Mouse (Mus musculus): ENCODE measurements around the gene Lrrc42. TPM values are rescaled to one million over a fixed set of nuclear protein-coding genes. Genes with fewer than 3 reads are reported as not detected.

Gene Lrrc42
- polyA plus RNA-seq, 1 experiment from 2014 or later = 97.5 TPM

DNA sequence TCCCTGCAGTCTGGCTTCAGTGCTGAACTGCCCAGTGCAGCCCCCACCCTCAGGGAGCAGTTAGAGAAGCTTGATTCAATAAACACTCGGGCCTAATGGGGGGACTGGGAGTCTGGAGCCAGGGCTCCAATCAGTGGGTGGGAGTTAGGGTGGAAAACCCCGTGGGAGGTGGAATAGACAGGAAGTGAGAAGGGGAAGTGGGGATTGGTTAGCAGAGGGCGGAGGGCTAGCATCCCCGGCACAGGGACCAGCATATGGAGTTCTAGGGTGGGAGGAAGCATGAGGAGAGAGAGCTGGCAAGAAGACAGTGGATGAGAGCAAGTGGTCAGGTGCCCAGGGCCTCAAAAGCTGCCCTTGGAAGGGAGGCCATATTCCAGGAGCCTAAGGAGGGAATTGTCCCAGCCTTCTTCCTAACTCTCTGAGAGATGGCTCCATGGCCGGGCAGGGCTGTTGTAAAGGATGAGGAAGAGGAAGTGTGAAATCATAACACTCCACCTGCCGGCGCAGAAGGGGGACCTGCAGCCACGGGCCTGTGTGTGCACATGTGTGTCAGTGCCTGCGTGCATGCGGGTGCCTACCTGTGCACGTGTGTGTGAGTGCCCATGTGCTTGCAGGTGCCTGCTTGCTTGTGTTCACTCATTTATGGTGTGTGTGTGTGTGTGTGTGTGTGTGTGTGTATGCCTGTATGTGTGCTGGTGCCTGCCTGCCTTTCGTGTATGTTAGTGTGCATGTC lies 39.9 kb downstream of the Lrrc42 start:
- H3K36me3 ChIP-seq = peaks cover 7% of the 10 kb centered on the region; the same call in 1 of the 2 replicates
- ATAC-seq (ENCODE audit: insufficient number of reproducible peaks, insufficient read depth, low FRiP score, low TSS enrichment) = no peak
- no peaks in the 10 kb centered on the region for H3K27me3 ChIP-seq
- no peak overlapping the region for H3K4me2 ChIP-seq (replicated peaks)
- H3K4me3 ChIP-seq = no peak overlapping the region
- H3K9me3 ChIP-seq = no peaks in the 10 kb centered on the region
- no peak overlapping the region for H3K27ac ChIP-seq
- H3K9ac ChIP-seq = no peak overlapping the region
- 73% methylated on average over 12 of the region's 12 CpGs for WGBS
- no peaks in the 10 kb centered on the region for H3K4me1 ChIP-seq

DNA sequence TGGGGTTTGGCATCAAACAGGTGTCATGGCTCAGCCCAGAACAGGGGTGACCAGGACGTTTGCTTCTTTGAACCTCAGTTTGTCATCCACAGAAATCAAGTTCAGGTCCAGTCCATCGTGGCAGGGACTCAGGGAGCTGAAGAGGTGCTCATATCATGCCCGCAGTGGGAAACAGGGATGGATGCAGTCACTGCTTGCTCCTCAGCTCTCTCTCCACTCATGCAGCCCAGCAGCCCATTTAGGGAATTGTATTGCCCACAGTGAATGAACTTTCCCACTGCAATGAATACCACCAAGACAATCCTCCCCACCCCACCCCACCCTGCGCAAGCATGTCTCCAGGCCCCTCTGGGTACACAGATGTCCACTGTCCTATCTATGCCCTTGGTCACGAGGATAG lies 41.4 kb downstream of the Lrrc42 start:
- H3K27ac ChIP-seq = no peak overlapping the region
- no peak overlapping the region for H3K9ac ChIP-seq
- no peak overlapping the region for H3K4me2 ChIP-seq (replicated peaks)
- WGBS = 83% methylated on average over 5 of the region's 5 CpGs
- no peaks in the 10 kb centered on the region for H3K9me3 ChIP-seq
- no peak overlapping the region for H3K4me3 ChIP-seq
- H3K4me1 ChIP-seq = no peaks in the 10 kb centered on the region
- ATAC-seq (ENCODE audit: insufficient number of reproducible peaks, insufficient read depth, low FRiP score, low TSS enrichment) = no peak
- no peaks in the 10 kb centered on the region for H3K27me3 ChIP-seq
- peaks cover 10% of the 10 kb centered on the region; the same call in 1 of the 2 replicates for H3K36me3 ChIP-seq

DNA sequence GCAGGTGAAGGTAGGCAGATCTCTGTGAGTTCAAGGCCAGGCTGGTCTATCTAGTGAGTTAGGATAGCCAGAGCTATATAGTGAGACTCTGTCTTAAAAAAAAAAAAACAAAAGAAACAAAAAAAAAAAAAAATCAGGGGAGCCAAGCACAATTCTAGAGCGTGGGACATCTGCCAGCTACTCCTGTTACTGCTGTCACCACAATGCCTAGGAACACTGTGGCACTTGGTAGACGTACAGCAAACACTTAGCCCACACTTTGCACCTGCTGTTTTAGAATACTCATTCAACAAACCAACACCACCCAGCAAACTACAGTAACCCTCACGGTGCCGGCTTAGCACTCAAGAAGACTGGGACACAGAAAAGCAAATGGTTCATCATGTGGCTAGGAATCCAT lies 41.9 kb downstream of the Lrrc42 start:
- no peak for ATAC-seq (ENCODE audit: insufficient number of reproducible peaks, insufficient read depth, low FRiP score, low TSS enrichment)
- Histone ChIP-seq H3K36me3 (peaks cover 15% of the 10 kb centered on the region; the same call in 1 of the 2 replicates), H3K4me3 (no peak overlapping the region), H3K9ac (no peak overlapping the region), H3K4me2 (replicated peaks) (no peak overlapping the region), H3K4me1 (no peaks in the 10 kb centered on the region), H3K9me3 (no peaks in the 10 kb centered on the region), H3K27me3 (no peaks in the 10 kb centered on the region), H3K27ac (no peak overlapping the region)
- WGBS = 83% methylated on average over 4 of the region's 4 CpGs

DNA sequence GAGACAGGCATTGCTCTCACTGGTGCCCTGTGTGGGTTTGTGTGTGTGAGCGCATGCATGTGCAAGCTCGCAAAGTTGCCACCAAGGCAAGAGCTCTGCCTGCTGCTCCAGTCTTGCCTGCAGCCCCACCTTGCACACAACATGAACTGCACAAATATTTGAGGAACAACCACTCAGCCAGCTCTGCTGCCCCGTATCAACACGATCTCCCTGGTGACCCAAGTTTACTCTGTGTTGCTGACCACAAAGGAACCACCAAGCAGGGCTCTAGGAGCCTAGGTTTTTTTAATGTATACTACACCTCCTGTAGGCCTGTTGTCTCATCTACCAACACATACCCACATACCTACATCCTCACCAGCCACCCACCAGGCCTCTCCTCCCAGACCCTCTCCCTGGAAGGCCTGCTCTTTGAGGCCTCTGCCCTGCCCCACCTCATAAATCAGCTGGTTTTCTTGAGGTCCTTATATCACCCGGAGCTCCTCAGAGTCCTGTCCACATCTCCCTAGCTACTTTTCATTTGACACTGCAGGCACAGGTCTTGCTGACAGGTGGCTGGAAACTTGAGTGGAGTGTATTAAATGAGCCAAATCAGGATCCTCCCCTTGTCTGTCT lies 42.7 kb downstream of the Lrrc42 start:
- Histone ChIP-seq H3K9me3 (no peaks in the 10 kb centered on the region), H3K4me3 (no peak overlapping the region), H3K36me3 (peaks cover 21% of the 10 kb centered on the region; the same call in 1 of the 2 replicates), H3K4me2 (replicated peaks) (no peak overlapping the region), H3K27ac (no peak overlapping the region), H3K4me1 (no peaks in the 10 kb centered on the region), H3K9ac (no peak overlapping the region), H3K27me3 (no peaks in the 10 kb centered on the region)
- 78% methylated on average over 5 of the region's 5 CpGs for WGBS
- no peak for ATAC-seq (ENCODE audit: insufficient number of reproducible peaks, insufficient read depth, low FRiP score, low TSS enrichment)

DNA sequence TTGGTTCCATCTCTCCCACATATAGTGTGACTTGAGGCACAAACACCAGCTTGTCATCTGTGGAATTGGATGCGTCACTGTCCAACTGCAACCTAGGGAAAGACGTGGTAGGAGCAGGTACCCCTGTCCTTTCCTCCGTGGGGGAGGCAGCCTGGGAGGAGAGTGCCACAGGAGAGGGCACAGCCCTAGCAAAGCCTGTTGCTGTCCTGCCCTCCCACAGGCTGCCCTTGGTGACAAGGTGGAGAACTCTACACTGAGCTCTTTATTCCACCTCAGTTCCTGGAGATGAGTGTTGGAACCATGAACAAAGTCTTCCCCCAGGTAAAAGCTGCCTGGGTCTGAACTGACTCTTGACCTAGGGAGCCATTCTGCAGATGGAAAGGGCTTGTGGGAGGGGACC lies 44.5 kb downstream of the Lrrc42 start, which contains the start of gene Ldlrad1:
Ldlrad1 (plus strand) TSS at position 301 of the 400 bp plus-strand sequence.
- H3K27me3 ChIP-seq = no peaks in the 10 kb centered on the region
- H3K4me2 ChIP-seq (replicated peaks) = no peak within 1 kb of the TSS
- no peak within 1 kb of the TSS for H3K4me3 ChIP-seq
- no peak for ATAC-seq (ENCODE audit: insufficient number of reproducible peaks, insufficient read depth, low FRiP score, low TSS enrichment)
- H3K36me3 ChIP-seq = peaks cover 36% of the 10 kb centered on the region
- 84% methylated on average over 3 of the region's 3 CpGs for WGBS
- no peaks in the 10 kb centered on the region for H3K9me3 ChIP-seq
- H3K4me1 ChIP-seq = no peaks in the 10 kb centered on the region
- no peak within 1 kb of the TSS for H3K9ac ChIP-seq
- no peak within 1 kb of the TSS for H3K27ac ChIP-seq

DNA sequence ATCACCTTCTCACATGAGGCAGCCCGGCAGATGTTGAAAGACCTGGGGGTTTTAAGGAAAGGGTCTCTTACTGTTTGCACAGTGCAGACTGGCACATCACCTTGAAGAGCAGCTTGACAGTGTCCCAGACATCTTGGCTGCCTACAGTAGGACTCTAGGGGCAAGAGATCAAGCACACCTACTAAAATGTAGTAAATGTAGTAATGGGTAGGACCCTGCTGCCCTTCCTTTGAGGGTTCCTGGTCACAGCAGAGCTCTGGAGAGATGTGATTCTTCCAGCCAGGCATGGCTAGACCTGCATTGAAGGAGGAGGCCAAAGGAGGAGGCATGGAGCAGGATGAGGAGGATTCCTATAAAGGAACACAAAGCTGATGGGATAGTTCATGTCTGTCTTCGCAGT lies 46.3 kb downstream of the Lrrc42 start:
- H3K9ac ChIP-seq = no peak overlapping the region
- no peak overlapping the region for H3K4me3 ChIP-seq
- H3K36me3 ChIP-seq = peaks cover 53% of the 10 kb centered on the region
- H3K9me3 ChIP-seq = no peaks in the 10 kb centered on the region
- no peaks in the 10 kb centered on the region for H3K27me3 ChIP-seq
- ATAC-seq (ENCODE audit: insufficient number of reproducible peaks, insufficient read depth, low FRiP score, low TSS enrichment) = no peak
- H3K27ac ChIP-seq = no peak overlapping the region
- no peak overlapping the region for H3K4me2 ChIP-seq (replicated peaks)
- 92% methylated on average over 2 of the region's 2 CpGs for WGBS
- H3K4me1 ChIP-seq = no peaks in the 10 kb centered on the region

DNA sequence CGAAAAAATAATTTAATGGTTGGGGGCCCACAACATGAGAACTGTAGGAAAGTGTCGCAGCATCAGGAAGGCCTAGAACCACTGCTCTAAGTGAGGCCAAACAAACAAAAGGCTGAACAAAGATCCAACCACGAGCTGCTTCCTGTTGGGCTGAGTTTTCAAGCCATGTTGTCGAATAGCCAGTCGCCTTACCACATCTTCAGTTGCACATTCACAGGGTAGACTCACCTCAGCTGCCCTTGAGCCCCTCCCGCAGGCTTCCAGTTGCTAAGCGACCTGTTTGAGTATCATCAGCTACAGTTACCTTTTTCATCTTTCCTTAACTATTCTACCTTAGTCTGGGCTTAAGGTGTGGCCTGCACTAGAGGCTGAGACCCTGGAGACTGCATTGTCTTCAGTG lies 50.3 kb downstream of the Lrrc42 start:
- no peaks in the 10 kb centered on the region for H3K9me3 ChIP-seq
- H3K36me3 ChIP-seq = peaks cover 82% of the 10 kb centered on the region
- no peak overlapping the region for H3K4me2 ChIP-seq (replicated peaks)
- ATAC-seq (ENCODE audit: insufficient number of reproducible peaks, insufficient read depth, low FRiP score, low TSS enrichment) = no peak
- WGBS = 89% methylated on average over 7 of the region's 7 CpGs
- no peaks in the 10 kb centered on the region for H3K4me1 ChIP-seq
- no peaks in the 10 kb centered on the region for H3K27me3 ChIP-seq
- H3K4me3 ChIP-seq = no peak overlapping the region
- no peak overlapping the region for H3K27ac ChIP-seq
- H3K9ac ChIP-seq = no peak overlapping the region

DNA sequence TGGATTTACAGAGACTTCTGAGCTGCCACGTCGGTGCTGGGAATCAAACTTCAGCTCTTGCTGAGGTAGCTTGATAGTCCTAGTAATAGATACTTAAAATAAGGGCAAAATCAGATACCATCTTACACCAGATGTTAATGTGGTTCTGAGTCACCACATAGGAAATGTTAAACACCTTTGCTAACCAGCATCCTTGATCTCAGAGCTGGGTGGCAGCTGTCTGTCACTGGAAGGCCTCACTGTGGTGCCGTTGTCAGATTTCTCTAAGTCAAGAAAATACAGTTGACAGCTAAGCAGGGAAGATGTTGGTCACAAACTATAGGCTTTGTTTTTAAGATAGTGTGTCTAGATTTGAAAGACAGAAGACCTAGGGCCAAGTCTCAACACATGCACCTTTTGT lies 51.6 kb downstream of the Lrrc42 start:
- H3K9me3 ChIP-seq = no peaks in the 10 kb centered on the region
- ATAC-seq (ENCODE audit: insufficient number of reproducible peaks, insufficient read depth, low FRiP score, low TSS enrichment) = no peak
- no peaks in the 10 kb centered on the region for H3K4me1 ChIP-seq
- H3K27ac ChIP-seq = no peak overlapping the region
- H3K9ac ChIP-seq = no peak overlapping the region
- H3K36me3 ChIP-seq = peaks cover 87% of the 10 kb centered on the region
- no peak overlapping the region for H3K4me3 ChIP-seq
- no peaks in the 10 kb centered on the region for H3K27me3 ChIP-seq
- no peak overlapping the region for H3K4me2 ChIP-seq (replicated peaks)
- 91% methylated on average over 3 of the region's 3 CpGs for WGBS

DNA sequence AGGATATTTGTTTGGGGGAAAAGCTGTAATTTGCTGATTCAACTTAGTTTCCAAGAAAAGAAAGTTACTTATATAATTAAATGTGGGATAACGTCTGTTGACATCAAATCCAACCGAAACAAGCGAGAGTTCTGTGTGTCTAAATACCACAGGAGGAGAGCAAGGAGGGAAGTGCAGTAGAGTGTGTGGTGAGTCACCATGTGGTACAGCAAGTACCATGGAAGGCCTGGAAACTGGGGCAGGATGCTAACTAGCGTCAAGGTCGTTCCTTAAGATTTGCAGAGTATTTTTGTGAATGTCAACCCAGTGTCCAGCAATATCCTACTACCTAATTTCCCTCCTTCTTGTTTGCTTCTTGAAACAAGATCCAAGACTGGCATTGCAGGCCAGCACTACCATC lies 55.3 kb downstream of the Lrrc42 start:
- H3K36me3 ChIP-seq = peaks cover 82% of the 10 kb centered on the region
- H3K9me3 ChIP-seq = no peaks in the 10 kb centered on the region
- H3K9ac ChIP-seq = no peak overlapping the region
- no peaks in the 10 kb centered on the region for H3K4me1 ChIP-seq
- 92% methylated on average over 5 of the region's 5 CpGs for WGBS
- ATAC-seq (ENCODE audit: insufficient number of reproducible peaks, insufficient read depth, low FRiP score, low TSS enrichment) = no peak
- H3K27ac ChIP-seq = no peak overlapping the region
- H3K4me2 ChIP-seq (replicated peaks) = no peak overlapping the region
- no peak overlapping the region for H3K4me3 ChIP-seq
- H3K27me3 ChIP-seq = no peaks in the 10 kb centered on the region

DNA sequence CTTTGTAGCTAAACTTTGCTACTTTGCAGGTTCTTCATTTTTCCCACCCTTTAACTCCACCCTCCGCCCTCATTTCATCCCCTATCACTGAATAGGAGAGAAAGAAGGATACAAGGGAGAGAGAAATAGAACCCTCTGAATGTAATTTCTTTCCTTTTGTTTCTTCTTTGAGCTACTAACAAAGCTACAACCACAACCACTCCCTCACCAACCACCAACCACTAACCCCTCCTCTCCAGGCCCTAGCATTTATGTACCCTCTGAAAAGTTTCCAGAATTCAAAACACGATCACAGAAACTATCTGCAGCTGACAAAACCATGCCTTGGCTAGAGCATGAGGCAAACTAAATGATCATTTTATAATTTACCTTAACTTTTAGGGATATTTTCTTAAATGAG lies 56.9 kb downstream of the Lrrc42 start:
- no peak overlapping the region for H3K27ac ChIP-seq
- WGBS = 86% methylated on average over 2 of the region's 2 CpGs
- H3K36me3 ChIP-seq = peaks cover 77% of the 10 kb centered on the region
- H3K4me3 ChIP-seq = no peak overlapping the region
- H3K4me2 ChIP-seq (replicated peaks) = no peak overlapping the region
- H3K4me1 ChIP-seq = no peaks in the 10 kb centered on the region
- H3K27me3 ChIP-seq = no peaks in the 10 kb centered on the region
- H3K9ac ChIP-seq = no peak overlapping the region
- ATAC-seq (ENCODE audit: insufficient number of reproducible peaks, insufficient read depth, low FRiP score, low TSS enrichment) = no peak
- H3K9me3 ChIP-seq = no peaks in the 10 kb centered on the region

DNA sequence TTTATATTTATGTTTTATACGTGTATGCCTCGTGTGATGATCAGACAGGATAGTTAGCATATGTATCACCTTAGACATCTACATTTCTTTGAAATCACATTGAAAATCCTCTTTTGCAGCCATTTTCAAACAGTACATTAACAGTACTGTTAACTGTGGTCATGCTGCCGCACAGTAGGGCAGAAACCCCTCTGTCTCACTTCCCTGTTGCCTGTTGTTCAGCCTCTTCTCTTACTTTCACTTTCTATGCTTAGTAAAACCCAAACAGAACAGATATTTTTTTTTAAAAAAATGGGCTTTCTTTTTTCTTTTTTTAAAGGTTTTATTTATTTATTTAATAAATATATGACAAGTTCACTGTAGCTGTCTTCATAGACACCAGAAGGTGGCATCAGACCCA lies 59.5 kb downstream of the Lrrc42 start:
- Histone ChIP-seq H3K27ac (no peak overlapping the region), H3K27me3 (no peaks in the 10 kb centered on the region), H3K9me3 (no peaks in the 10 kb centered on the region), H3K4me1 (no peaks in the 10 kb centered on the region), H3K9ac (no peak overlapping the region), H3K36me3 (peaks cover 73% of the 10 kb centered on the region), H3K4me3 (no peak overlapping the region), H3K4me2 (replicated peaks) (no peak overlapping the region)
- WGBS = 94% methylated on average over 3 of the region's 3 CpGs
- no peak for ATAC-seq (ENCODE audit: insufficient number of reproducible peaks, insufficient read depth, low FRiP score, low TSS enrichment)

DNA sequence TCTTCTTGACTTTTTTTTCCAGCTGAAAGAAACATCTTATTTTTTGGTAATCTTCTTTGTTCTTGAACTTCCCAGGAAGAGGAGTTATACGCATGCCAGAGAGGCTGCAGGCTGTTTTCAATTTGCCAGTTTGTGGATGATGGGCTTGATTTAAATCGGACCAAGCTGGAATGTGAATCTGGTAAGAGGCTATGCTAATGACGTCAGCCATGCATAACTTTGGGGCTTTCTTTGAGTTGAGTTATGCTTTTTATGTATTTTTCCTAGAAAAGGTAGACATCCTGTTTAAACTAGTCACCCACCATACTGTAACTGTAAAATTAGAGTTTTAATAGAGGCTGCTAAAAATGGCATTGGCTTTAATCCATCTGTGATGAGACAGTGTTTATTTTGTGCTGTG lies 67.6 kb downstream of the Lrrc42 start:
- WGBS = 27% methylated on average over 3 of the region's 3 CpGs
- Histone ChIP-seq H3K4me3 (no peak overlapping the region), H3K27ac (peak overlapping the region; percentile 90), H3K4me1 (peaks cover 21% of the 10 kb centered on the region), H3K4me2 (replicated peaks) (no peak overlapping the region), H3K9ac (no peak overlapping the region), H3K9me3 (no peaks in the 10 kb centered on the region), H3K27me3 (no peaks in the 10 kb centered on the region), H3K36me3 (peaks cover 39% of the 10 kb centered on the region)
- ATAC-seq (ENCODE audit: insufficient number of reproducible peaks, insufficient read depth, low FRiP score, low TSS enrichment) = no peak

Data from embryonic facial prominence, embryonic 12.5 days (tissue).